Mouse (Mus musculus): Measurements from ENCODE around the gene Pappa2. TPM values are rescaled to one million over a fixed set of nuclear protein-coding genes. Genes with fewer than 3 reads are reported as not detected.

The Pappa2 gene
- polyA plus RNA-seq, 1 experiment from 2014 or later = 1.1 TPM

GRCm38 (mm10) chr1:158819676-158820075, 160.6 kb downstream of the Pappa2 start:
- WGBS = 92% methylated on average over 2 of the region's 2 CpGs
- no peak overlapping the region for H3K9ac ChIP-seq (ENCODE audit: low read length)
- H3K4me2 ChIP-seq (ENCODE audit: low read depth, low read length) = no peak overlapping the region
- no peak for ATAC-seq (ENCODE audit: low read depth)
- H3K4me3 ChIP-seq (ENCODE audit: low read length) = no peak overlapping the region
- no peaks in the 10 kb centered on the region for H3K36me3 ChIP-seq (ENCODE audit: control insufficient read depth, insufficient read depth, low read length)
- no peak overlapping the region for H3K27ac ChIP-seq (ENCODE audit: low read length)
- no peaks in the 10 kb centered on the region for H3K4me1 ChIP-seq (replicated peaks; ENCODE audit: control insufficient read depth, insufficient read depth, low read length)
- no peaks in the 10 kb centered on the region for H3K27me3 ChIP-seq (ENCODE audit: control insufficient read depth, insufficient read depth, low read depth, low read length)
- H3K9me3 ChIP-seq (ENCODE audit: control insufficient read depth, low read length) = no peaks in the 10 kb centered on the region

GRCm38 (mm10) chr1:158816479-158816878, 163.8 kb downstream of the Pappa2 start:
- no peak for ATAC-seq (ENCODE audit: low read depth)
- no peak overlapping the region for H3K27ac ChIP-seq (ENCODE audit: low read length)
- no peaks in the 10 kb centered on the region for H3K9me3 ChIP-seq (ENCODE audit: control insufficient read depth, low read length)
- H3K36me3 ChIP-seq (ENCODE audit: control insufficient read depth, insufficient read depth, low read length) = no peaks in the 10 kb centered on the region
- no peaks in the 10 kb centered on the region for H3K27me3 ChIP-seq (ENCODE audit: control insufficient read depth, insufficient read depth, low read depth, low read length)
- no peaks in the 10 kb centered on the region for H3K4me1 ChIP-seq (replicated peaks; ENCODE audit: control insufficient read depth, insufficient read depth, low read length)
- H3K4me2 ChIP-seq (ENCODE audit: low read depth, low read length) = no peak overlapping the region
- H3K4me3 ChIP-seq (ENCODE audit: low read length) = no peak overlapping the region
- no peak overlapping the region for H3K9ac ChIP-seq (ENCODE audit: low read length)
- 84% methylated on average over 3 of the region's 3 CpGs for WGBS

GRCm38 (mm10) chr1:158811887-158812286, 168.4 kb downstream of the Pappa2 start:
- no peak overlapping the region for H3K4me3 ChIP-seq (ENCODE audit: low read length)
- ATAC-seq (ENCODE audit: low read depth) = no peak
- no peak overlapping the region for H3K9ac ChIP-seq (ENCODE audit: low read length)
- H3K27ac ChIP-seq (ENCODE audit: low read length) = no peak overlapping the region
- H3K9me3 ChIP-seq (ENCODE audit: control insufficient read depth, low read length) = no peaks in the 10 kb centered on the region
- no peaks in the 10 kb centered on the region for H3K27me3 ChIP-seq (ENCODE audit: control insufficient read depth, insufficient read depth, low read depth, low read length)
- H3K4me1 ChIP-seq (replicated peaks; ENCODE audit: control insufficient read depth, insufficient read depth, low read length) = no peaks in the 10 kb centered on the region
- no peak overlapping the region for H3K4me2 ChIP-seq (ENCODE audit: low read depth, low read length)
- H3K36me3 ChIP-seq (ENCODE audit: control insufficient read depth, insufficient read depth, low read length) = no peaks in the 10 kb centered on the region
- whole genome bisulfite sequencing = 56% methylated on average over 3 of the region's 3 CpGs

- Histone ChIP-seq H3K4me1 (replicated peaks; ENCODE audit: control insufficient read depth, insufficient read depth, low read length) (no peaks in the 10 kb centered on the region), H3K4me3 (ENCODE audit: low read length) (no peak overlapping the region), H3K27me3 (ENCODE audit: control insufficient read depth, insufficient read depth, low read depth, low read length) (no peaks in the 10 kb centered on the region), H3K9ac (ENCODE audit: low read length) (no peak overlapping the region), H3K9me3 (ENCODE audit: control insufficient read depth, low read length) (no peaks in the 10 kb centered on the region), H3K4me2 (ENCODE audit: low read depth, low read length) (no peak overlapping the region), H3K36me3 (ENCODE audit: control insufficient read depth, insufficient read depth, low read length) (no peaks in the 10 kb centered on the region), H3K27ac (ENCODE audit: low read length) (no peak overlapping the region)
- ATAC-seq (ENCODE audit: low read depth) = no peak
- WGBS = 79% methylated on average over 5 of the region's 5 CpGs
Measured at GRCm38 (mm10) chr1:158775486-158775885, 204.8 kb downstream of the Pappa2 start.

DNA sequence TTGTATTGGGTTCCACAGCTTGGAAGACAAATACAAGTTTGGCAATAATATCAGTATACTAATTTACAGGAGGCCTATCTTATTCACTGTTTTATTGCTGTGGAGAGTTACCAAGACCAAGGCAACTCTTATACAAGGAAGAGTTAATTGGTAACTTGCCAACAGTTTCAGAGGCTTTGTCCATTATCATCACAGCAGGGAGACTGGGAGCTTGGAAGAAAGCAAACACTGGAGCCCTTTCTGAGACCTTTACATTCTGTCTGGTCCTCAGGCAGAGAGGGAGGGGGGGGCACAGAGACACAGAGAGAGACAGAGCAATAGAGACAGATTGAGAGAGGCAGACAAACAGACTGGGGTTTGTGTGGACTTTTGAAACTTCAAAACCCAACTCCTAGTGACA, 207.2 kb downstream of the Pappa2 start:
- Histone ChIP-seq H3K9me3 (ENCODE audit: control insufficient read depth, low read length) (no peaks in the 10 kb centered on the region), H3K27ac (ENCODE audit: low read length) (no peak overlapping the region), H3K27me3 (ENCODE audit: control insufficient read depth, insufficient read depth, low read depth, low read length) (no peaks in the 10 kb centered on the region), H3K4me1 (replicated peaks; ENCODE audit: control insufficient read depth, insufficient read depth, low read length) (no peaks in the 10 kb centered on the region), H3K36me3 (ENCODE audit: control insufficient read depth, insufficient read depth, low read length) (no peaks in the 10 kb centered on the region), H3K4me2 (ENCODE audit: low read depth, low read length) (no peak overlapping the region), H3K9ac (ENCODE audit: low read length) (no peak overlapping the region), H3K4me3 (ENCODE audit: low read length) (no peak overlapping the region)
- ATAC-seq (ENCODE audit: low read depth) = no peak; the same call in 1 of the 2 replicates

DNA sequence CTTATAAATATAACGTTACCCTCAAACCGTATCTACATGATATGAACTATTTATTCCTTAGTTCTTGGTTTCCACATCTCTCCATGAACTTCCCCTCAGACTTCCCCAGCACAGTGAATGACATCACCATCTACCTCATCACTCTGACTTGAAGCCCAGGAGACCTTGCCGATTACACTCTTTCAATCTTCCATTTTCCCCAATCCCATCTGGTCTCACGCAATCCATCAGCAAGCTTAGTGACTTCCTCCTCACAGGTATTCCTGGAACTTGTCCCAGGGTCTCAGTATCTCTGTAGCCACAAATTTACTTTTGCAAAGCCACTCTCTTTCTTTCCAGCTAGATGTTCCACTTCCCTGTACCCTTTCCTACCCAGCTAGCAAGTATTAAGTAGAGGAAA, 209.5 kb downstream of the Pappa2 start:
- no peak for ATAC-seq (ENCODE audit: low read depth)
- 70% methylated on average over 4 of the region's 4 CpGs for WGBS
- Histone ChIP-seq H3K4me2 (ENCODE audit: low read depth, low read length) (no peak overlapping the region), H3K27ac (ENCODE audit: low read length) (no peak overlapping the region), H3K27me3 (ENCODE audit: control insufficient read depth, insufficient read depth, low read depth, low read length) (no peaks in the 10 kb centered on the region), H3K9ac (ENCODE audit: low read length) (no peak overlapping the region), H3K4me3 (ENCODE audit: low read length) (no peak overlapping the region), H3K4me1 (replicated peaks; ENCODE audit: control insufficient read depth, insufficient read depth, low read length) (no peaks in the 10 kb centered on the region), H3K9me3 (ENCODE audit: control insufficient read depth, low read length) (no peaks in the 10 kb centered on the region), H3K36me3 (ENCODE audit: control insufficient read depth, insufficient read depth, low read length) (no peaks in the 10 kb centered on the region)

DNA sequence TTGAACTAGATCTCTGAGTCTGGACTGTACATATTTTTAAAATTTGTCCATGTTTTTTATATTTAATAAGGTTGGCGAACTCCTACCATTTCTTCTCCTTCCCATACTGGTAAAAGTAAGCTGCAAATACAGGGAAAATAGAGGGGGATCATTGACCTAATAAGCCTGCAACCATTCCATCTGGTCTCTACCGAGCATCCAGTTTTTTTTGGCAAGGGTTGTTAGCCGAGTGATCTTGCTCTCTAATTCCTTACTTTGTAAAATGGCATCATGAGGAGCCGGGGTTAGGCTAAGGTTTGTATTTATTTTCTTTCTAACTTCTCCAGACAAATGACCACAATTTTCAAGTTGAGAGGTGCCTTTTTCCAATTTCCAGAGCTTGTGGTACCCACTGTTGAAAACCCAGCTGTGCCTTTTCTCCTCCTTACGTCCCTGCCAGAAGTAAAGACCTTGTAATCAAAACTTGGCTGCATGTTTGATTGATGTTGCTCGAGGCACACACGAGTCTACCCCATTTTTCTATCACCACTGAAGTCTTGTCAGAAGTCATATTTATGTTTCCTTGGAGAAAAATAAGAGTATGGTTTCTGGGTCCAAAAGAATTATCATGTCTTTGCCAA, 210.1 kb downstream of the Pappa2 start:
- Histone ChIP-seq H3K27me3 (ENCODE audit: control insufficient read depth, insufficient read depth, low read depth, low read length) (no peaks in the 10 kb centered on the region), H3K27ac (ENCODE audit: low read length) (no peak overlapping the region), H3K9me3 (ENCODE audit: control insufficient read depth, low read length) (no peaks in the 10 kb centered on the region), H3K4me2 (ENCODE audit: low read depth, low read length) (no peak overlapping the region), H3K4me3 (ENCODE audit: low read length) (no peak overlapping the region), H3K36me3 (ENCODE audit: control insufficient read depth, insufficient read depth, low read length) (no peaks in the 10 kb centered on the region), H3K4me1 (replicated peaks; ENCODE audit: control insufficient read depth, insufficient read depth, low read length) (no peaks in the 10 kb centered on the region), H3K9ac (ENCODE audit: low read length) (no peak overlapping the region)
- no peak for ATAC-seq (ENCODE audit: low read depth)
- 49% methylated on average over 7 of the region's 7 CpGs for WGBS

DNA sequence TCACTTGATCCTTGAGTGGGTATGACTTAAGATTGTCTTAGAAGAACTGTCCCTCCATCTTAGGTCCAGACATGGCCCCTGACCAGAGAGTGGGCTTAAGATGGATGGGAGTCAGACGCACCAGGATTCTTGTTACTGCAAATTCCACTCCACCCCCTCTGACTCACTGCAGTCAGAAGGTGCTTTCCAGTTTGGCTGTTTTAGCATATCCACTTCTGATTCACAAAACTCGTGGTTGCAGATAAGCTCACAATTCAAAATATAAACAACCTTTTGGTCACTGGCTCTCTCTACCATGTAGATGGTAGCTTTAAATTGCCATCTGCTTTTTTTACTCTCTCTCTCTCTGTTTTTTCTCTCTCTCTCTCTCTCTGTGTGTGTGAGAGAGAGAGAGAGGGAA, 214.4 kb downstream of the Pappa2 start:
- ATAC-seq (ENCODE audit: low read depth) = no peak
- no peak overlapping the region for H3K9ac ChIP-seq (ENCODE audit: low read length)
- no peaks in the 10 kb centered on the region for H3K4me1 ChIP-seq (replicated peaks; ENCODE audit: control insufficient read depth, insufficient read depth, low read length)
- H3K36me3 ChIP-seq (ENCODE audit: control insufficient read depth, insufficient read depth, low read length) = no peaks in the 10 kb centered on the region
- no peak overlapping the region for H3K4me2 ChIP-seq (ENCODE audit: low read depth, low read length)
- no peaks in the 10 kb centered on the region for H3K9me3 ChIP-seq (ENCODE audit: control insufficient read depth, low read length)
- no peaks in the 10 kb centered on the region for H3K27me3 ChIP-seq (ENCODE audit: control insufficient read depth, insufficient read depth, low read depth, low read length)
- no peak overlapping the region for H3K4me3 ChIP-seq (ENCODE audit: low read length)
- H3K27ac ChIP-seq (ENCODE audit: low read length) = no peak overlapping the region
- 21% methylated on average over 2 of the region's 2 CpGs for WGBS

DNA sequence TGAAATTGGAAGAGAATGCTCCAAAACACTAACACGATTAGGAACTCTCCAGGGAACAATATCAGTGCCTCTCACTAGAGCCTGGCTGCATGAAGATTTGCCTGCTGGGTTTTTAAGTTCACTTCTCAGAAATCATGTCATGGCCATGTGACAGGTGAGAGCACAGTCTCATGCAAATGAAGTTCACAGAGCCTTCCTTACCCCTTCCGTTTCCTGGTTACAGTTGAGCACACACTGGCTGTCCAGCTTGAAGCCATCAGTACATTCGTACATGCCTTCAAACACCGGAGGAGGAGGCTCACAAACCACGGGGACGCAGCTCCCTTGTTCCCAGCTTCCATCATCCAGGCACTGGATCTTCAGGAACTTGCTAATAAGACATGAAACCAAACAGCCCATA, 215.6 kb downstream of the Pappa2 start:
- no peak for ATAC-seq (ENCODE audit: low read depth)
- Histone ChIP-seq H3K9me3 (ENCODE audit: control insufficient read depth, low read length) (no peaks in the 10 kb centered on the region), H3K4me1 (replicated peaks; ENCODE audit: control insufficient read depth, insufficient read depth, low read length) (no peaks in the 10 kb centered on the region), H3K9ac (ENCODE audit: low read length) (no peak overlapping the region), H3K4me3 (ENCODE audit: low read length) (no peak overlapping the region), H3K4me2 (ENCODE audit: low read depth, low read length) (no peak overlapping the region), H3K27me3 (ENCODE audit: control insufficient read depth, insufficient read depth, low read depth, low read length) (no peaks in the 10 kb centered on the region), H3K27ac (ENCODE audit: low read length) (no peak overlapping the region), H3K36me3 (ENCODE audit: control insufficient read depth, insufficient read depth, low read length) (no peaks in the 10 kb centered on the region)
- 69% methylated on average over 6 of the region's 6 CpGs for WGBS

DNA sequence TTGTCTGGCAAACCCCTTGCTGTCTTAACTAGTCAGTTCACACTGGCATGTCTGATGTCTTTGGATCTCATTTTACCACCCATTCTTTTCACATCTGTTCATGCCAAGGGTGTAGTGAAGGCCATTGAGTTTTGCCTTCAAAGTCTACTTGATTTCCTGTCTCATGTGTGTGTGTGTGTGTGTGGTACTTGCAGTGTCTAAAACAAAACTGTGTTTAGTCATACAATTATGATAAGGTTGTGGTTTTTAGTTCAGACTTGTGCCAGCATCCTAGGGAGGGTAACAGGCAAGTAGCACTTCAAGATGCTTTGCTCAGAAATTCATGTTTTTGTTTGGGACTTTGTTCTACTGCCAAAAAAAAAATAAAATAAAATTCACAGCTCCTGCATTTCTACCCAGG, 216.1 kb downstream of the Pappa2 start:
- no peak overlapping the region for H3K9ac ChIP-seq (ENCODE audit: low read length)
- no peak overlapping the region for H3K27ac ChIP-seq (ENCODE audit: low read length)
- H3K9me3 ChIP-seq (ENCODE audit: control insufficient read depth, low read length) = no peaks in the 10 kb centered on the region
- ATAC-seq (ENCODE audit: low read depth) = no peak
- H3K27me3 ChIP-seq (ENCODE audit: control insufficient read depth, insufficient read depth, low read depth, low read length) = no peaks in the 10 kb centered on the region
- no peak overlapping the region for H3K4me3 ChIP-seq (ENCODE audit: low read length)
- no peak overlapping the region for H3K4me2 ChIP-seq (ENCODE audit: low read depth, low read length)
- H3K4me1 ChIP-seq (replicated peaks; ENCODE audit: control insufficient read depth, insufficient read depth, low read length) = no peaks in the 10 kb centered on the region
- H3K36me3 ChIP-seq (ENCODE audit: control insufficient read depth, insufficient read depth, low read length) = no peaks in the 10 kb centered on the region

Measured in lung, embryonic 16.5 days (tissue).